Mouse (Mus musculus): ENCODE data around the gene Tekt5. TPM values are rescaled to one million over a fixed set of nuclear protein-coding genes. Genes with fewer than 3 reads are reported as not detected.

The Tekt5 gene
- total RNA-seq (2021), result under 1 TPM; 0.14 to 0.22 TPM
- long read RNA-seq, experiment 1, result 0 reads
- long read RNA-seq, experiment 2, result 0 reads

- DNase-seq, result peak; percentile 43 to 62
- intact Hi-C loops (cut with DNase I), result loop anchor here (1.0 to 5.0 kb wide), 3 partner anchors 115 to 308 kb away; no protein-coding TSS in a partner anchor
Observed at GRCm38 (mm10) chr16:10394699-10395540, at the start of gene Tekt5. Gene Tekt5 (minus strand): TSS chr16:10395490.

GRCm38 (mm10) chr16:10443723-10444122 is 48.4 kb upstream of the Tekt5 start:
- intact Hi-C loops (cut with DNase I), result no loop called here
- DNase-seq, result no peak

GRCm38 (mm10) chr16:10441761-10442160 is 46.5 kb upstream of the Tekt5 start:
- intact Hi-C loops (cut with DNase I), result no loop called here
- DNase-seq, result no peak

- DNase-seq, result no peak
- intact Hi-C loops (cut with DNase I), result no loop called here
Observed at GRCm38 (mm10) chr16:10441328-10441727, 46.0 kb upstream of the Tekt5 start.

GRCm38 (mm10) chr16:10438055-10438454 is 42.8 kb upstream of the Tekt5 start:
- DNase-seq, result no peak
- intact Hi-C loops (cut with DNase I), result no loop called here

GRCm38 (mm10) chr16:10436166-10436565 is 40.9 kb upstream of the Tekt5 start:
- no peak for DNase-seq
- intact Hi-C loops (cut with DNase I), result no loop called here

GRCm38 (mm10) chr16:10433344-10433743 is 38.1 kb upstream of the Tekt5 start:
- no peak for DNase-seq
- intact Hi-C loops (cut with DNase I), result no loop called here

- intact Hi-C loops (cut with DNase I), result no loop called here
- no peak for DNase-seq
Observed at GRCm38 (mm10) chr16:10432387-10432786, 37.1 kb upstream of the Tekt5 start.

- no peak for DNase-seq
- intact Hi-C loops (cut with DNase I), result no loop called here
Observed at GRCm38 (mm10) chr16:10431911-10432310, 36.6 kb upstream of the Tekt5 start.

- no peak for DNase-seq
- intact Hi-C loops (cut with DNase I), result no loop called here
Observed at GRCm38 (mm10) chr16:10420447-10421054, 25.3 kb upstream of the Tekt5 start.

GRCm38 (mm10) chr16:10417723-10418259 is 22.5 kb upstream of the Tekt5 start:
- DNase-seq, result no peak
- intact Hi-C loops (cut with DNase I), result no loop called here

GRCm38 (mm10) chr16:10416866-10417265 is 21.6 kb upstream of the Tekt5 start:
- intact Hi-C loops (cut with DNase I), result no loop called here
- DNase-seq, result no peak

- intact Hi-C loops (cut with DNase I), result no loop called here
- DNase-seq, result peak; percentile 32 to 48
Observed at GRCm38 (mm10) chr16:10415976-10416375, 20.7 kb upstream of the Tekt5 start.

GRCm38 (mm10) chr16:10411764-10412746 is 16.8 kb upstream of the Tekt5 start, which contains the start of gene Nubp1:
Gene Nubp1 (plus strand): TSS chr16:10411948.
- DNase-seq, result peak; percentile 93
- intact Hi-C loops (cut with DNase I), result loop anchor here (5.0 kb wide), 1 partner anchor 110 kb away; no protein-coding TSS in a partner anchor

- intact Hi-C loops (cut with DNase I), result loop anchor here (5.0 kb wide), 2 partner anchors 123 to 312 kb away; no protein-coding TSS in a partner anchor
- DNase-seq, result peak; percentile 82 to 86
Observed at GRCm38 (mm10) chr16:10399160-10399559, 3.9 kb upstream of the Tekt5 start.

- no peak for DNase-seq
- intact Hi-C loops (cut with DNase I), result loop anchor here (5.0 kb wide), 2 partner anchors 124 to 311 kb away; no protein-coding TSS in a partner anchor
Observed at GRCm38 (mm10) chr16:10398755-10399154, 3.5 kb upstream of the Tekt5 start.

- intact Hi-C loops (cut with DNase I), result no loop called here
- DNase-seq, result no peak
Observed at GRCm38 (mm10) chr16:10392587-10392986, 2.7 kb downstream of the Tekt5 start.

- DNase-seq, result no peak
- intact Hi-C loops (cut with DNase I), result no loop called here
Observed at GRCm38 (mm10) chr16:10388634-10389365, 6.5 kb downstream of the Tekt5 start.

GRCm38 (mm10) chr16:10385261-10385660 is 10.0 kb downstream of the Tekt5 start:
- intact Hi-C loops (cut with DNase I), result no loop called here
- DNase-seq, result no peak

All from heart, postnatal 14 days (tissue).